8 mouse cellular contexts compared by ENCODE assay signal in genomic region chr13:59822507-59823462, GRCm38 (mm10). TPM values are rescaled to one million over a fixed set of nuclear protein-coding genes. Genes with fewer than 3 reads are reported as not detected.
DNase-seq lines count a peak whose midpoint lies in the region; ATAC-seq lines count a peak whose summit lies in the region.

TSS of gene Tut7 (minus strand) at chr13:59823147.

- peak within 1 kb of the TSS; percentile 94 for H3K9ac ChIP-seq in hindbrain, embryonic 13.5 days

- no peaks in the 10 kb centered on the region for H3K9me3 ChIP-seq in hindbrain, embryonic 13.5 days

- peak within 1 kb of the TSS; percentile 67 for H3K4me2 ChIP-seq in hindbrain, embryonic 13.5 days

- peak; percentile 96 for DNase-seq in NIH3T3 (ENCODE audit: low read depth)
- peak; percentile 94 to 95 for DNase-seq in cerebellum, postnatal 10 days
- peak; percentile 83 to 86 for DNase-seq in frontal cortex, postnatal 14 days (ENCODE audit: low spot score in 2 of 2)
- peak; percentile 86 to 91 for DNase-seq in layer of hippocampus, postnatal 25 days (ENCODE audit: extremely low spot score in 1 of 2, low spot score in 1 of 2)
- peak; percentile 94 for DNase-seq in lung, postnatal 25 days (ENCODE audit: low spot score)
- peak; percentile 94 for DNase-seq in retina, embryonic 14.5 days (ENCODE audit: low spot score)
- peak; percentile 93 for DNase-seq in thymus, postnatal 4 days

- H3K27me3 ChIP-seq in hindbrain, embryonic 13.5 days, result no peaks in the 10 kb centered on the region

- H3K36me3 ChIP-seq in hindbrain, embryonic 13.5 days, result peaks cover 12% of the 10 kb centered on the region

- peak within 1 kb of the TSS; percentile 95 for H3K4me3 ChIP-seq in hindbrain, embryonic 13.5 days

- peak within 1 kb of the TSS; percentile 92 for H3K27ac ChIP-seq in hindbrain, embryonic 13.5 days

- peaks cover 42% of the 10 kb centered on the region for H3K4me1 ChIP-seq in hindbrain, embryonic 13.5 days (replicated peaks)

- under 1% methylated on average over 94 of the region's 100 CpGs for WGBS in hindbrain, embryonic 13.5 days

- peak; percentile 98 for ATAC-seq in hindbrain, embryonic 13.5 days (ENCODE audit: low FRiP score)

RNA-seq across cellular contexts. Expression of gene Tut7, which starts in this region (rescaled TPM):
- polyA plus RNA-seq in hindbrain, embryonic 13.5 days (2015; fragmentation: Nextera tagmentation; extraction: Ambion mirVana), result 51.5 and 53.1 TPM in 2 replicates
- 10 to 100 TPM; 59.0 to 64.0 TPM for total RNA-seq in layer of hippocampus, postnatal 25 days (2021)

Comparison
In these comparisons a context has a peak if more than half of its experiments do, and no peak if none do; other contexts are left out.
1. Peak in every context shown above with its lines: DNase-seq, ATAC-seq, H3K4me3 ChIP-seq and H3K27ac ChIP-seq.